Mouse (Mus musculus): Measurements from ENCODE around the gene Ptgs1. TPM values are rescaled to one million over a fixed set of nuclear protein-coding genes. Genes with fewer than 3 reads are reported as not detected.

Ptgs1 gene
- polyA plus RNA-seq, 1 experiment from 2014 or later = 3.7 TPM

DNA sequence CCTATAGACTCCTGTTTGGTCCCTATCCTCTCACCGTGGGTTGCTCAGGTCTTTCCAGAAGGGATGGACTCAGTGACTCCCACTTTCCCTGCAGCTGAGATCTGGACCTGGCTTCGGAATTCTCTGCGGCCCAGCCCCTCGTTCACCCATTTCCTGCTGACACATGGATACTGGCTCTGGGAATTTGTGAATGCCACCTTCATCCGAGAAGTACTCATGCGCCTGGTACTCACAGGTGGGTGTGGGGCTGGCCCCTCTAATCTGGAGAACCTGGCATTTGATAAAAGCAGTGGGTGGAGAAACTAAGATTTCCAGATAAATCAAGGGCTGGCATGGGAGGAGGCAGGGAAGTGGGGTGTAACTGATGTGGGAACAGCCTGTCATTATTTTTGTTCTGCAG lies 7.3 kb downstream of the Ptgs1 start:
- Histone ChIP-seq H3K9ac (replicated peaks) (no peak overlapping the region), H3K27ac (no peak overlapping the region), H3K4me3 (replicated peaks) (no peak overlapping the region), H3K4me1 (replicated peaks) (no peaks in the 10 kb centered on the region), H3K9me3 (no peaks in the 10 kb centered on the region), H3K27me3 (no peaks in the 10 kb centered on the region), H3K4me2 (replicated peaks) (no peak overlapping the region), H3K36me3 (no peaks in the 10 kb centered on the region)
- 93% methylated on average over 6 of the region's 6 CpGs for WGBS
- ATAC-seq = no peak

DNA sequence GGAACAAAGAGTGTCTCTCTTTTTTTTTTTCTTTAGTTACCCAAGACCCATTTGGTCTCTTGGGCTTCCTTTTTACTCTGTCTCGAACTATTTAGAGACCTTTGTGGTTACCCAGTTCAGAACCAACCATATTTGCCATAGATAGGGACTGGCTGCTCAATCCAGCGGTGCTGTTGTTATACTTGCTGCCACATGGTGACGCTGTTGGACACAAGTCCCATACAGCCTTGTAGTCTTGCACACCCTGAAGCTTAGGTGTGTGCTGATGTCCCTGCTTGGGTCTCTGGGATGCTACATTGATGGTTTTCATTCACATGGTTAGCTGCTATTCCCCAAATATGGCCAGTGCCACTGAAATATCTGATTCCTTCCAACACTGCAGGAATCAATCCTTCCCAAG lies 8.2 kb downstream of the Ptgs1 start:
- no peaks in the 10 kb centered on the region for H3K9me3 ChIP-seq
- WGBS = 68% methylated on average over 3 of the region's 3 CpGs
- H3K9ac ChIP-seq (replicated peaks) = no peak overlapping the region
- H3K4me2 ChIP-seq (replicated peaks) = no peak overlapping the region
- H3K27ac ChIP-seq = no peak overlapping the region
- no peaks in the 10 kb centered on the region for H3K27me3 ChIP-seq
- H3K4me3 ChIP-seq (replicated peaks) = no peak overlapping the region
- H3K4me1 ChIP-seq (replicated peaks) = no peaks in the 10 kb centered on the region
- H3K36me3 ChIP-seq = no peaks in the 10 kb centered on the region
- ATAC-seq = no peak

DNA sequence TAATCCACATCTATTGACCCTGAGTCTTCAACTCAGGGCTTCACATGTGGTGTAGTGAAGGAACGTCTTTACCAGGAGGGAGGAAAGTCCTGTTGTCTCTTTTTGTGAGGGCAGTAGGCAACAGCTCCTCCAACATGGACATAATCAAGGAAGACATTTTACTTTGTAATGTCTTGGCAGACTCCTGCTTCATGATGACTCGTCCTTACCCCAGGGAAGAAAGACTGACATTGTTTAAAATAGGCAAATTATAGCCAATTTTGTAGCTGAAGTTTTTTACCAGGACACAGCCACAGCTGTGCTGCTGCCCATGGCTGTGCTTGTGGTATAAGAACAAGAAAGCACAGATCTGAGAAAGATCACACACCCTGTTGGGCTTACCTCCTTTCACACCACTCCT lies 8.7 kb downstream of the Ptgs1 start:
- H3K27me3 ChIP-seq = no peaks in the 10 kb centered on the region
- WGBS = 85% methylated on average over 2 of the region's 2 CpGs
- no peak overlapping the region for H3K9ac ChIP-seq (replicated peaks)
- H3K4me1 ChIP-seq (replicated peaks) = no peaks in the 10 kb centered on the region
- H3K4me3 ChIP-seq (replicated peaks) = no peak overlapping the region
- no peaks in the 10 kb centered on the region for H3K9me3 ChIP-seq
- ATAC-seq = no peak
- H3K27ac ChIP-seq = no peak overlapping the region
- H3K36me3 ChIP-seq = no peaks in the 10 kb centered on the region
- H3K4me2 ChIP-seq (replicated peaks) = no peak overlapping the region

- Histone ChIP-seq H3K4me1 (replicated peaks) (no peaks in the 10 kb centered on the region), H3K9me3 (no peaks in the 10 kb centered on the region), H3K27me3 (no peaks in the 10 kb centered on the region), H3K4me2 (replicated peaks) (no peak overlapping the region), H3K9ac (replicated peaks) (no peak overlapping the region), H3K36me3 (no peaks in the 10 kb centered on the region), H3K27ac (no peak overlapping the region), H3K4me3 (replicated peaks) (no peak overlapping the region)
- WGBS = 89% methylated on average over 13 of the region's 13 CpGs
- ATAC-seq = no peak
Measured at GRCm38 (mm10) chr2:36242514-36242913, 12.3 kb downstream of the Ptgs1 start.

DNA sequence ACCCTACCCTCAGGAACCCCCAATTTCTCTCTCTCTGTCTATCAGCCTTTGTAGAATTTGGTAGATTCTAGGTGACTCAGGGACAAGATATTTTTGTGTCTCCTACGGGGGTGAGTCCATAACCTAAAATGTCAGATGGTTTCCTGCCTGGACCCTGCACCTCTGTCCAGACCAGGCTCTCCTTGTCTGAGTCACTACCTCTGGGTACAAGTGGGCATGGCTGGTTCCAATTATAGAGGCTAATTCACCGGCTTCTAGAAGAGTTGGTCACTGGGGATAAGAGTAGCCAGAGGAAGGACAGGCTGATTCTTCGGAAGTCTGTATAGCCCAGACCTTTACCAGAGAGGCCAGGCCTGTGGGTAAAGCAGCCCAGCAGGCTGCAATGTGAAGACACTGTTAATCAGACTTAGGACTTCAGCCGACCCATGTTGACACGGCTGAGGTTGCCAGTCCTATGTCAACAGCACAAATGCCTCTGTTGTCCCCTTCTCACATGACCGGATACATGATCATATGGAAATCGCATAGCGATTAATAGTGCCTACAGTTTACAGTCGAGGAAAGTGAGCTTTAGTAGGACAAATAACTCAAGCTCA lies 13.2 kb downstream of the Ptgs1 start:
- Histone ChIP-seq H3K27ac (no peak overlapping the region), H3K4me2 (replicated peaks) (no peak overlapping the region), H3K9ac (replicated peaks) (no peak overlapping the region), H3K9me3 (no peaks in the 10 kb centered on the region), H3K27me3 (no peaks in the 10 kb centered on the region), H3K4me3 (replicated peaks) (no peak overlapping the region), H3K36me3 (no peaks in the 10 kb centered on the region), H3K4me1 (replicated peaks) (no peaks in the 10 kb centered on the region)
- whole genome bisulfite sequencing = 85% methylated on average over 9 of the region's 9 CpGs
- ATAC-seq = no peak

- Histone ChIP-seq H3K4me1 (replicated peaks) (no peaks in the 10 kb centered on the region), H3K9me3 (no peaks in the 10 kb centered on the region), H3K9ac (replicated peaks) (no peak overlapping the region), H3K4me2 (replicated peaks) (no peak overlapping the region), H3K27me3 (no peaks in the 10 kb centered on the region), H3K36me3 (no peaks in the 10 kb centered on the region), H3K4me3 (replicated peaks) (no peak overlapping the region), H3K27ac (no peak overlapping the region)
- no peak for ATAC-seq
- 58% methylated on average over 5 of the region's 5 CpGs for WGBS
Measured at GRCm38 (mm10) chr2:36243892-36244309, 13.7 kb downstream of the Ptgs1 start.

- H3K36me3 ChIP-seq = no peaks in the 10 kb centered on the region
- H3K9me3 ChIP-seq = no peaks in the 10 kb centered on the region
- 95% methylated on average over 3 of the region's 3 CpGs for WGBS
- H3K27ac ChIP-seq = no peak overlapping the region
- ATAC-seq = no peak
- H3K4me2 ChIP-seq (replicated peaks) = no peak overlapping the region
- no peak overlapping the region for H3K9ac ChIP-seq (replicated peaks)
- H3K27me3 ChIP-seq = no peaks in the 10 kb centered on the region
- no peak overlapping the region for H3K4me3 ChIP-seq (replicated peaks)
- no peaks in the 10 kb centered on the region for H3K4me1 ChIP-seq (replicated peaks)
Measured at GRCm38 (mm10) chr2:36244705-36245104, 14.5 kb downstream of the Ptgs1 start.

- Histone ChIP-seq H3K27ac (no peak overlapping the region), H3K9me3 (no peaks in the 10 kb centered on the region), H3K4me2 (replicated peaks) (no peak overlapping the region), H3K36me3 (no peaks in the 10 kb centered on the region), H3K4me3 (replicated peaks) (no peak overlapping the region), H3K9ac (replicated peaks) (no peak overlapping the region), H3K4me1 (replicated peaks) (no peaks in the 10 kb centered on the region), H3K27me3 (no peaks in the 10 kb centered on the region)
- WGBS = 78% methylated on average over 3 of the region's 3 CpGs
- no peak for ATAC-seq
Measured at GRCm38 (mm10) chr2:36247964-36248363, 17.7 kb downstream of the Ptgs1 start.

GRCm38 (mm10) chr2:36251156-36251555 lies 20.9 kb downstream of the Ptgs1 start:
- Histone ChIP-seq H3K4me3 (replicated peaks) (no peak overlapping the region), H3K4me1 (replicated peaks) (no peaks in the 10 kb centered on the region), H3K9ac (replicated peaks) (no peak overlapping the region), H3K9me3 (no peaks in the 10 kb centered on the region), H3K27me3 (no peaks in the 10 kb centered on the region), H3K36me3 (no peaks in the 10 kb centered on the region), H3K27ac (no peak overlapping the region), H3K4me2 (replicated peaks) (no peak overlapping the region)
- no peak for ATAC-seq
- WGBS = 84% methylated on average over 8 of the region's 8 CpGs

DNA sequence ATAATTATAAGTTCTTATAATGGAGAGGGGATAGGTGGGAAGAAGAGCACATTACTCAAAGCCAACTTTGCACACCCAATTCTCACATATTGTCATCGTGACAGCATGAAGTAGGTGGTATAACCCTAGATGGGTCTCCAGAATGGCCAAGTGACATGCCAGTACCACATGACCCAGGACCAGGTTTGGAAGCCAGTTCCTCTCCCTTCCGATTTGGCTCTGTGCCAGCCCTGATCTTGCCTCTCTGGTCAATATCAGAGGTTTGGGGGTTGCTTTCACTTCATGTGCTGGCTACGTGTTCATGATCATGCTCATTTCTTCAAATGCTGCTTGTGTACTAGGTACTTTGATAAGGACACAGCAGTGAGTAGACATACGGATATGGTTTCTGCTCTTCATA lies 22.3 kb downstream of the Ptgs1 start:
- no peaks in the 10 kb centered on the region for H3K27me3 ChIP-seq
- no peak overlapping the region for H3K4me3 ChIP-seq (replicated peaks)
- H3K4me2 ChIP-seq (replicated peaks) = no peak overlapping the region
- H3K27ac ChIP-seq = no peak overlapping the region
- H3K36me3 ChIP-seq = no peaks in the 10 kb centered on the region
- H3K4me1 ChIP-seq (replicated peaks) = no peaks in the 10 kb centered on the region
- ATAC-seq = no peak
- WGBS = 91% methylated on average over 4 of the region's 4 CpGs
- H3K9ac ChIP-seq (replicated peaks) = no peak overlapping the region
- H3K9me3 ChIP-seq = no peaks in the 10 kb centered on the region

- H3K4me2 ChIP-seq (replicated peaks) = no peak overlapping the region
- no peak overlapping the region for H3K4me3 ChIP-seq (replicated peaks)
- H3K36me3 ChIP-seq = no peaks in the 10 kb centered on the region
- H3K9ac ChIP-seq (replicated peaks) = no peak overlapping the region
- WGBS = 84% methylated on average over 2 of the region's 2 CpGs
- no peaks in the 10 kb centered on the region for H3K9me3 ChIP-seq
- no peak overlapping the region for H3K27ac ChIP-seq
- ATAC-seq = no peak
- H3K4me1 ChIP-seq (replicated peaks) = no peaks in the 10 kb centered on the region
- no peaks in the 10 kb centered on the region for H3K27me3 ChIP-seq
Measured at GRCm38 (mm10) chr2:36254445-36254844, 24.2 kb downstream of the Ptgs1 start.

- H3K4me1 ChIP-seq (replicated peaks) = no peaks in the 10 kb centered on the region
- H3K4me2 ChIP-seq (replicated peaks) = no peak overlapping the region
- ATAC-seq = no peak
- no peaks in the 10 kb centered on the region for H3K36me3 ChIP-seq
- H3K9me3 ChIP-seq = no peaks in the 10 kb centered on the region
- no peaks in the 10 kb centered on the region for H3K27me3 ChIP-seq
- H3K4me3 ChIP-seq (replicated peaks) = no peak overlapping the region
- no peak overlapping the region for H3K9ac ChIP-seq (replicated peaks)
- H3K27ac ChIP-seq = no peak overlapping the region
Measured at GRCm38 (mm10) chr2:36256931-36257330, 26.7 kb downstream of the Ptgs1 start.

- WGBS = 74% methylated on average over 4 of the region's 4 CpGs
- Histone ChIP-seq H3K9me3 (no peaks in the 10 kb centered on the region), H3K36me3 (no peaks in the 10 kb centered on the region), H3K27ac (no peak overlapping the region), H3K9ac (replicated peaks) (no peak overlapping the region), H3K4me2 (replicated peaks) (no peak overlapping the region), H3K27me3 (no peaks in the 10 kb centered on the region), H3K4me3 (replicated peaks) (no peak overlapping the region), H3K4me1 (replicated peaks) (no peaks in the 10 kb centered on the region)
- ATAC-seq = no peak
Measured at GRCm38 (mm10) chr2:36259382-36259781, 29.2 kb downstream of the Ptgs1 start.

Measured in midbrain, embryonic 13.5 days (tissue).